In genomic region chr4:55088153-55088552, GRCm38 (mm10) we compare ENCODE assay signal across 13 mouse cellular contexts.
"Had no signal": no experiment of that assay in that cellular context is flagged by ENCODE, and none has a peak within 500 bp of the region (broad histone marks: within the 10 kb centered on the region; RNA-seq: fewer than 3 reads in every experiment).

No protein-coding gene starts in this region.

- DNase-seq: kidney, adult 2 months; kidney, postnatal 14 days; left cerebral cortex, postnatal 4 days; lung, adult 18-20 months; retina, postnatal 1 day; right cerebral cortex, postnatal 4 days; thymus, adult 2 months; thymus, postnatal 4 days had no signal

- H3K4me2 ChIP-seq: kidney, embryonic 15.5 days; limb, embryonic 13.5 days; neural tube, embryonic 13.5 days; stomach, embryonic 15.5 days had no signal

- H3K4me3 ChIP-seq: kidney, embryonic 15.5 days; limb, embryonic 13.5 days; neural tube, embryonic 13.5 days; stomach, embryonic 15.5 days had no signal

- H3K9me3 ChIP-seq: kidney, embryonic 15.5 days; limb, embryonic 13.5 days; neural tube, embryonic 13.5 days; stomach, embryonic 15.5 days had no signal

- H3K27me3 ChIP-seq: kidney, embryonic 15.5 days; limb, embryonic 13.5 days; neural tube, embryonic 13.5 days; stomach, embryonic 15.5 days had no signal

- H3K9ac ChIP-seq: kidney, embryonic 15.5 days; limb, embryonic 13.5 days; liver, embryonic 14.5 days; neural tube, embryonic 13.5 days; stomach, embryonic 15.5 days had no signal

- H3K4me1 ChIP-seq: kidney, embryonic 15.5 days; limb, embryonic 13.5 days; neural tube, embryonic 13.5 days; stomach, embryonic 15.5 days had no signal

- H3K27ac ChIP-seq: kidney, embryonic 15.5 days; limb, embryonic 13.5 days; liver, embryonic 14.5 days; stomach, embryonic 15.5 days had no signal
